Mouse (Mus musculus): Measurements from ENCODE around the gene Spata32. TPM values are rescaled to one million over a fixed set of nuclear protein-coding genes. Genes with fewer than 3 reads are reported as not detected.
A peak's percentile ranks its signal among the peaks of the same experiment; 100 is the strongest.

Spata32 gene
- polyA plus RNA-seq, 1 experiment from 2014 or later: not detected

DNA sequence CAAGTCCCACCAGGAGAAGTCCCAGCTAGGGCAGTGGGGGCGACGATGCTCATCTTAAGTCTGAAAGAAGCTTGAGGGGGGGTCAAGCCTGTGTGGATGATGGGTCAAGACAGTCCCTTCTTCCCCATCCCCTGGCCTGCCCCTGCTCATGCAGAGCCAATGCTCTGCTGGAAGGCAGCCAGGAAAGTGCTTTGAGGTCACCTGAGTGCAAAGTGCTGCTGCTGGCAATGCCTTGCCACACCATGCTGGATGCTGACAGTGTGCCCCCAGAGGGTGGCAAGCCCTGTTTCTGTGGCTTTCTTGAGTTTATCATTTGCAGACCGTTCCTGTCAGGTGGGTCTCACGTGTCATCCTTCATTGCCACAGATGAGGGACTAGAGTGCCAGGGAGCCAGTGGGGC, 1.8 kb upstream of the Spata32 start:
- H3K27ac ChIP-seq (ENCODE audit: low read length): no peak overlapping the region
- WGBS: 71% methylated on average over 4 of the region's 4 CpGs
- no peak for ATAC-seq (replicated peaks; ENCODE audit: extremely low read depth, insufficient read depth, low FRiP score)

DNA sequence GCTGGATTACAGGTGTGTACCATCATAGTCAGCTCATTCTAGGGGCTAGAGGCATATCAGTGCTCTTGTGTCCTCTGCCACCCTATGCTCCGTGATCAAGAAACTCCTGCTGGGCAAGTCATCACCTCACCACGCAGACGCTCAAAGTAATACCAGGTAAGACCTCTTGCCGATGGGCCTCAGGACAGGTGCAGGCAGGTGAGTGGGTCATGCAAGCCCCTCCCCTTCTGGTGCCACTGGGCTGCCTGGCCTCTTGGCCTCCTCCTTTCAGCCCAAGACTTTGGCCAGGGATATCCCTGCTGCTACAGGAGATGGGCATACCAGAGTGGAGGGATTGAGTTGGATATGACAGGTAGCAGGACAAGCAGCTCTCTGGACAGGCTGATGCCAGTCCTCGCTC, 1.0 kb upstream of the Spata32 start:
- Histone ChIP-seq H3K9me3 (replicated peaks; ENCODE audit: control insufficient read depth, low read length) (no peaks in the 10 kb centered on the region), H3K36me3 (ENCODE audit: control insufficient read depth, insufficient read depth) (peaks cover 15% of the 10 kb centered on the region; the same call in 1 of the 2 replicates), H3K9ac (ENCODE audit: low read length) (no peak overlapping the region), H3K27me3 (ENCODE audit: control insufficient read depth, insufficient read depth, low read length) (peaks cover 2% of the 10 kb centered on the region; the same call in 1 of the 2 replicates), H3K27ac (ENCODE audit: low read length) (no peak overlapping the region), H3K4me1 (ENCODE audit: control insufficient read depth, insufficient read depth, low read length) (peaks cover 4% of the 10 kb centered on the region; the same call in 1 of the 2 replicates), H3K4me3 (ENCODE audit: low read length) (no peak overlapping the region), H3K4me2 (ENCODE audit: low read depth, low read length) (no peak overlapping the region)
- 88% methylated on average over 5 of the region's 5 CpGs for WGBS
- no peak for ATAC-seq (replicated peaks; ENCODE audit: extremely low read depth, insufficient read depth, low FRiP score)

More for the DNA sequence above, 1.8 kb upstream of the Spata32 start:
- Histone ChIP-seq H3K9ac (ENCODE audit: low read length) (no peak overlapping the region), H3K4me2 (ENCODE audit: low read depth, low read length) (no peak overlapping the region), H3K27me3 (ENCODE audit: control insufficient read depth, insufficient read depth, low read length) (peaks cover 2% of the 10 kb centered on the region; the same call in 1 of the 2 replicates), H3K9me3 (replicated peaks; ENCODE audit: control insufficient read depth, low read length) (no peaks in the 10 kb centered on the region), H3K4me3 (ENCODE audit: low read length) (no peak overlapping the region), H3K36me3 (ENCODE audit: control insufficient read depth, insufficient read depth) (peaks cover 19% of the 10 kb centered on the region; the same call in 1 of the 2 replicates), H3K4me1 (ENCODE audit: control insufficient read depth, insufficient read depth, low read length) (peaks cover 4% of the 10 kb centered on the region; the same call in 1 of the 2 replicates)

DNA sequence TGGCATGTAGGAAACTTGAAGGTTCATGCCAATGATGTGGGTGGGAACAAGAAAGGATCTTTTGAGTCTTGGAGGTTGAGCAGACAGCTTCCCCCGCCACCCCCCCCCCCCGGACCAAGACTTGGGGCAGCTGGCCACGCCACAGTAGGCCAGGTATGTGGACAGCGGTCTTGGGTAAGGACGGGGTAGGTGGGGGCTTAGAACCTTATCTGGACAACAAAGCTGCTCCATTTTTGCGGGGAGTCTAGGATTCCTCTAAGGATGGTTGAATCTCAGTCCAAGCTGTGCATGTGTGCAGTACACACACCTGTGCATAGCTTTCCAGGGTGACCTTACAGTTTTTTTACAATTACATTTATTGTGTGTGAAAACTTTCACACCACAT, 277 bp upstream of the Spata32 start:
- Histone ChIP-seq H3K4me2 (ENCODE audit: low read depth, low read length) (peak overlapping the region; percentile 98), H3K4me3 (ENCODE audit: low read length) (peak overlapping the region; percentile 64), H3K9me3 (replicated peaks; ENCODE audit: control insufficient read depth, low read length) (peaks cover 2% of the 10 kb centered on the region; the same call in 1 of the 2 replicates), H3K36me3 (ENCODE audit: control insufficient read depth, insufficient read depth) (peaks cover 14% of the 10 kb centered on the region; the same call in 1 of the 2 replicates), H3K27me3 (ENCODE audit: control insufficient read depth, insufficient read depth, low read length) (peaks cover 2% of the 10 kb centered on the region; the same call in 1 of the 2 replicates), H3K27ac (ENCODE audit: low read length) (no peak overlapping the region), H3K9ac (ENCODE audit: low read length) (peak overlapping the region; percentile 74), H3K4me1 (ENCODE audit: control insufficient read depth, insufficient read depth, low read length) (peaks cover 4% of the 10 kb centered on the region; the same call in 1 of the 2 replicates)
- no peak for ATAC-seq (replicated peaks; ENCODE audit: extremely low read depth, insufficient read depth, low FRiP score)
- WGBS: 23% methylated on average over 6 of the region's 6 CpGs

GRCm38 (mm10) chr11:103215355-103215754, 2.9 kb downstream of the Spata32 start:
- Histone ChIP-seq H3K4me1 (ENCODE audit: control insufficient read depth, insufficient read depth, low read length) (peaks cover 4% of the 10 kb centered on the region; the same call in 1 of the 2 replicates), H3K27me3 (ENCODE audit: control insufficient read depth, insufficient read depth, low read length) (peaks cover 2% of the 10 kb centered on the region; the same call in 1 of the 2 replicates), H3K9ac (ENCODE audit: low read length) (no peak overlapping the region), H3K9me3 (replicated peaks; ENCODE audit: control insufficient read depth, low read length) (peaks cover 2% of the 10 kb centered on the region; the same call in 1 of the 2 replicates), H3K4me3 (ENCODE audit: low read length) (no peak overlapping the region), H3K4me2 (ENCODE audit: low read depth, low read length) (no peak overlapping the region), H3K36me3 (ENCODE audit: control insufficient read depth, insufficient read depth) (peaks cover 4% of the 10 kb centered on the region; the same call in 1 of the 2 replicates), H3K27ac (ENCODE audit: low read length) (no peak overlapping the region)
- no peak for ATAC-seq (replicated peaks; ENCODE audit: extremely low read depth, insufficient read depth, low FRiP score)
- 72% methylated on average over 1 of the region's 1 CpGs for WGBS

- no peak overlapping the region for H3K4me2 ChIP-seq (ENCODE audit: low read depth, low read length)
- no peak for ATAC-seq (replicated peaks; ENCODE audit: extremely low read depth, insufficient read depth, low FRiP score)
- H3K4me3 ChIP-seq (ENCODE audit: low read length): no peak overlapping the region
- WGBS: 78% methylated on average over 5 of the region's 5 CpGs
- H3K9ac ChIP-seq (ENCODE audit: low read length): no peak overlapping the region
- peaks cover 2% of the 10 kb centered on the region; the same call in 1 of the 2 replicates for H3K9me3 ChIP-seq (replicated peaks; ENCODE audit: control insufficient read depth, low read length)
- H3K27ac ChIP-seq (ENCODE audit: low read length): no peak overlapping the region
- peaks cover 4% of the 10 kb centered on the region; the same call in 1 of the 2 replicates for H3K4me1 ChIP-seq (ENCODE audit: control insufficient read depth, insufficient read depth, low read length)
- no peaks in the 10 kb centered on the region for H3K27me3 ChIP-seq (ENCODE audit: control insufficient read depth, insufficient read depth, low read length)
- no peaks in the 10 kb centered on the region for H3K36me3 ChIP-seq (ENCODE audit: control insufficient read depth, insufficient read depth)
Measured at GRCm38 (mm10) chr11:103213712-103214111, 4.5 kb downstream of the Spata32 start.

DNA sequence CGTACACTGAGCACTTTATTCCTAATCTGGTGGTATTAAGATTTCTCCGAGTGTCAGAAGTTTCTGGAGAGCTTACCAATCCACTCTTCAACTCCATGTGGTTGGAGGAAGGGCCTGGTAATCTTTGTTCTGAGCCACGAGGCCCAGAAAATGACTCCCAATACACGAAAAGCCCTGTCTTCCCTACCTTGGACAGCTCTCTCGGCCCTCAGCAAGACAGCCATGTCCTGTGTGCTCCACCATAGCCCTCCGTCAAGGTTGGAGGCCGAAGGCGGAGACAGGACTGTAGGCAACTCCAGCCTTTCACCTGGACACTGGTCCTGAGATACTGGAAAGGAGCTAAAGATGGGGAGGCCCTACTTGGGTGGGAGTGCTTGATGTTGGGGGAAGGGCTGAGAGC, 7.9 kb downstream of the Spata32 start:
- no peak for ATAC-seq (replicated peaks; ENCODE audit: extremely low read depth, insufficient read depth, low FRiP score)
- H3K27me3 ChIP-seq (ENCODE audit: control insufficient read depth, insufficient read depth, low read length): no peaks in the 10 kb centered on the region
- no peak overlapping the region for H3K27ac ChIP-seq (ENCODE audit: low read length)
- H3K9ac ChIP-seq (ENCODE audit: low read length): no peak overlapping the region
- 55% methylated on average over 8 of the region's 8 CpGs for WGBS
- no peaks in the 10 kb centered on the region for H3K4me1 ChIP-seq (ENCODE audit: control insufficient read depth, insufficient read depth, low read length)
- peaks cover 2% of the 10 kb centered on the region; the same call in 1 of the 2 replicates for H3K9me3 ChIP-seq (replicated peaks; ENCODE audit: control insufficient read depth, low read length)
- H3K36me3 ChIP-seq (ENCODE audit: control insufficient read depth, insufficient read depth): no peaks in the 10 kb centered on the region
- no peak overlapping the region for H3K4me3 ChIP-seq (ENCODE audit: low read length)
- no peak overlapping the region for H3K4me2 ChIP-seq (ENCODE audit: low read depth, low read length)

DNA sequence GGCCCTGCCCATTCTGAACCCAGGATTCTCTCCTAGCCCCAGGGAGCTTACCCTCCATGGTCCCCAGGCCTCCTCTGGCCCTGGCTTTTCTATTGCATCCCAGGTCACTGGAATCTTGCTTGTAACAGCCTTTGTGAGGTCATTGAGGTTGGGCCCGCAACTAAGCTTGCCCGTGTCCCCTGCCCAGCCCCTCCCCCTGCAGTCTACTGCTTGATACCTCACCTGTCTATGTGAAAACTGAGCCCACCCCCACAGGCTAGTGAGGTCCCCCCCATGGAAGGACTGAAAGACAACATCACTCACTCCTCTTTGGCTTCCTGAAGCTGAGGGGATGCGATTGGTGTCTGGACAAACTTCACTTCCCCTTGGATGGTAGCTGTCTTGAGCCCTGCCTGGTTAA, 9.8 kb downstream of the Spata32 start, which contains the start of gene 1700023F06Rik:
TSS of gene 1700023F06Rik (minus strand) at position 101 of the 400 bp plus-strand sequence.
- 87% methylated on average over 3 of the region's 3 CpGs for WGBS

DNA sequence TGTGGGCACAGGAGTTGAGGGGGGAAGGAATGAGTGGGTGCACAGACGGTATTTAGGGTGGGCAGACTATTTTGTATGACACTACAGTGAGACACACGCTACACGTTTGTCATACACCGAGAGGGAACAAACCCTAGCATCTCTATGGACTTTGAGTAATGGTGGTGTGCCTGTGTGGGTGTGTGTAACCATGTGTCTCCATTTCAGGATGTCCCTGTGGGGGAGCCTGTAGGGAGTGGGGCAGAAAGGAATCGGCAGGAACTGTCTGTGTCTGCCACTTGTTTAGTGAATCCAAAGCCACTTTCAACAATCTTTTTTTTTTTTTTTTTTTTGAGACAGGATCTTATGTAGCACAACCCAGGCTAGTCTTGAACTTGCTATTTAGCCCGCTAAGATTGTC, 12.0 kb downstream of the Spata32 start:
- H3K9ac ChIP-seq (ENCODE audit: low read length): no peak overlapping the region
- no peak for ATAC-seq (replicated peaks; ENCODE audit: extremely low read depth, insufficient read depth, low FRiP score)
- no peak overlapping the region for H3K4me2 ChIP-seq (ENCODE audit: low read depth, low read length)
- H3K4me1 ChIP-seq (ENCODE audit: control insufficient read depth, insufficient read depth, low read length): peaks cover 6% of the 10 kb centered on the region; the same call in 1 of the 2 replicates
- H3K27me3 ChIP-seq (ENCODE audit: control insufficient read depth, insufficient read depth, low read length): no peaks in the 10 kb centered on the region
- H3K27ac ChIP-seq (ENCODE audit: low read length): no peak overlapping the region
- WGBS: 85% methylated on average over 6 of the region's 6 CpGs
- no peaks in the 10 kb centered on the region for H3K36me3 ChIP-seq (ENCODE audit: control insufficient read depth, insufficient read depth)
- H3K9me3 ChIP-seq (replicated peaks; ENCODE audit: control insufficient read depth, low read length): no peaks in the 10 kb centered on the region
- H3K4me3 ChIP-seq (ENCODE audit: low read length): no peak overlapping the region

More for the DNA sequence above, 9.8 kb downstream of the Spata32 start, which contains the start of gene 1700023F06Rik:
- no peak for ATAC-seq (replicated peaks; ENCODE audit: extremely low read depth, insufficient read depth, low FRiP score)
- no peaks in the 10 kb centered on the region for H3K4me1 ChIP-seq (ENCODE audit: control insufficient read depth, insufficient read depth, low read length)
- H3K27ac ChIP-seq (ENCODE audit: low read length): no peak within 1 kb of the TSS
- no peaks in the 10 kb centered on the region for H3K36me3 ChIP-seq (ENCODE audit: control insufficient read depth, insufficient read depth)
- no peak within 1 kb of the TSS for H3K4me2 ChIP-seq (ENCODE audit: low read depth, low read length)
- H3K4me3 ChIP-seq (ENCODE audit: low read length): no peak within 1 kb of the TSS
- no peak within 1 kb of the TSS for H3K9ac ChIP-seq (ENCODE audit: low read length)
- no peaks in the 10 kb centered on the region for H3K9me3 ChIP-seq (replicated peaks; ENCODE audit: control insufficient read depth, low read length)
- no peaks in the 10 kb centered on the region for H3K27me3 ChIP-seq (ENCODE audit: control insufficient read depth, insufficient read depth, low read length)

DNA sequence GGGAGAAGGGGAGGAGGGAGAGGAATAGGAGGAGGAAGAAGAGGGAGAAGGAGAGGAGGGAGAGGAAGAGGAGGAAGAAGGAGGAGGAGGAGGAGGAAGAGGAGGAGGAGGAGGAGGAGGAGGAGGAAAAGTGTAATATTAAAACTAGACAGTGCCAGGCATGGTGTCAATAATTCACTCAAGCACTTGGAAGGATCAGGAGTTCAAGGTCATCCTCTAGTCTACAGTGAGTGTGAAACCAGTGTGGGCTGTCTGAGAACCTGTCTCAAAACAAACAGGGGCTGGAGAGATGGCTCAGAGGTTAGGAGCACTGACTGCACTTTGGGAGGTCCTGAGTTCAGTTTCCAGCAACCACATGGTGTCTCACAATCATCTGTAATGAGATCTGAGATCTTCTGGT, 15.9 kb downstream of the Spata32 start:
- H3K27ac ChIP-seq (ENCODE audit: low read length): no peak overlapping the region
- peaks cover 34% of the 10 kb centered on the region for H3K27me3 ChIP-seq (ENCODE audit: control insufficient read depth, insufficient read depth, low read length)

More for the DNA sequence above, 15.9 kb downstream of the Spata32 start:
- no peaks in the 10 kb centered on the region for H3K36me3 ChIP-seq (ENCODE audit: control insufficient read depth, insufficient read depth)
- no peak for ATAC-seq (replicated peaks; ENCODE audit: extremely low read depth, insufficient read depth, low FRiP score)
- H3K4me1 ChIP-seq (ENCODE audit: control insufficient read depth, insufficient read depth, low read length): peaks cover 18% of the 10 kb centered on the region
- no peak overlapping the region for H3K9ac ChIP-seq (ENCODE audit: low read length)
- H3K4me3 ChIP-seq (ENCODE audit: low read length): no peak overlapping the region
- no peak overlapping the region for H3K4me2 ChIP-seq (ENCODE audit: low read depth, low read length)
- H3K9me3 ChIP-seq (replicated peaks; ENCODE audit: control insufficient read depth, low read length): no peaks in the 10 kb centered on the region
